Mouse (Mus musculus): ENCODE data around the gene Zfp831. TPM values are rescaled to one million over a fixed set of nuclear protein-coding genes. Genes with fewer than 3 reads are reported as not detected.

Gene Zfp831
- polyA plus RNA-seq, 1 experiment from 2014 or later: not detected

GRCm38 (mm10) chr2:174759189-174759588, 115.9 kb downstream of the Zfp831 start:
- no peaks in the 10 kb centered on the region for H3K27me3 ChIP-seq (ENCODE audit: insufficient read depth, low read length)
- no peak for DNase-seq
- WGBS: 52% methylated on average over 4 of the region's 4 CpGs
- H3K4me2 ChIP-seq: no peak overlapping the region
- no peak overlapping the region for H3K9ac ChIP-seq
- no peaks in the 10 kb centered on the region for H3K4me1 ChIP-seq (ENCODE audit: insufficient read depth)
- ATAC-seq (ENCODE audit: insufficient read depth): no peak
- H3K9me3 ChIP-seq (ENCODE audit: low read depth, low read length): no peaks in the 10 kb centered on the region
- no peak overlapping the region for H3K27ac ChIP-seq (ENCODE audit: low read depth)
- H3K36me3 ChIP-seq (ENCODE audit: insufficient read depth): no peaks in the 10 kb centered on the region
- no peak overlapping the region for H3K4me3 ChIP-seq (ENCODE audit: low read depth, low read length)
- TF ChIP-seq CTCF (IDR thresholded peaks at IDR 0.05; ENCODE audit: low read depth): no peak

Other genes starting within 250 kb of the Zfp831 start
- gene Nelfcd, start 227.7 kb upstream of the Zfp831 start, polyA plus RNA-seq (2014; fragmentation: Nextera tagmentation; extraction: Ambion mirVana): 143 and 144 TPM in 2 replicates
- gene Ctsz, start 204.5 kb upstream of the Zfp831 start, polyA plus RNA-seq (2014; fragmentation: Nextera tagmentation; extraction: Ambion mirVana): 172 and 179 TPM in 2 replicates
- gene Tubb1, start 192.8 kb upstream of the Zfp831 start, polyA plus RNA-seq (2014; fragmentation: Nextera tagmentation; extraction: Ambion mirVana): 7.2 and 10.0 TPM in 2 replicates
- 838 and 911 TPM in 2 replicates for gene Atp5e, start 179.4 kb upstream of the Zfp831 start, polyA plus RNA-seq (2014; fragmentation: Nextera tagmentation; extraction: Ambion mirVana)
- gene Prelid3b, start 170.5 kb upstream of the Zfp831 start, polyA plus RNA-seq (2014; fragmentation: Nextera tagmentation; extraction: Ambion mirVana): 116 and 117 TPM in 2 replicates
- 24.2 and 26.0 TPM in 2 replicates for gene Edn3, start 117.1 kb downstream of the Zfp831 start, polyA plus RNA-seq (2014; fragmentation: Nextera tagmentation; extraction: Ambion mirVana)

Measured in lung, embryonic 14.5 days (tissue).